In the genomic region with DNA sequence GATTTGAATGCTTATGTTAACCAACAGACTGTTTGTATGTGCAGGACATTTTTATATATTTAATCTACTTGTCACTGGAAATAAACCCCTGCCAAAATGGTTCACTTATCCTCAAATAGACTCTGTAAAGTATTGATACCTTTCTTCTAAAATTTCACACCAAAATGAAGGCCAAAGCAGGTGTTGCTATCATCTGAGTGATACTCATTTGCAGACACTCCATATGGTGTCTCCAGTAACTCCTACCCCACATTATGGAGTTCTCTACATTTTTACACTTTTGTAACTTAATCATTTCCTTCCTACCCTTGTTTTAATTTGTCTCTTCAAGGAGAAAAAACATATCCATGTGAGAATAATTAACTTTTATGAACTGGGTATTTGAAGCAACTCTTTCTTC, we compare ENCODE assay signal across 27 mouse cellular contexts.
"Had no signal": no experiment of that assay in that cellular context is flagged by ENCODE, and none has a peak within 500 bp of the region (broad histone marks: within the 10 kb centered on the region; RNA-seq: fewer than 3 reads in every experiment).

No protein-coding gene starts in this region.

- H3K4me1 ChIP-seq: embryonic facial prominence, embryonic 10.5 days; embryonic facial prominence, embryonic 12.5 days; embryonic facial prominence, embryonic 13.5 days; embryonic facial prominence, embryonic 15.5 days; heart, embryonic 12.5 days had no signal

- H3K9ac ChIP-seq: embryonic facial prominence, embryonic 12.5 days; embryonic facial prominence, embryonic 13.5 days; embryonic facial prominence, embryonic 15.5 days; forebrain, embryonic 13.5 days; forebrain, embryonic 15.5 days; forebrain, postnatal 0 days; heart, embryonic 12.5 days had no signal

- H3K27me3 ChIP-seq: embryonic facial prominence, embryonic 12.5 days; embryonic facial prominence, embryonic 13.5 days; embryonic facial prominence, embryonic 15.5 days; forebrain, embryonic 13.5 days; forebrain, embryonic 15.5 days; heart, embryonic 12.5 days had no signal

- H3K36me3 ChIP-seq: embryonic facial prominence, embryonic 10.5 days; embryonic facial prominence, embryonic 12.5 days; embryonic facial prominence, embryonic 13.5 days; embryonic facial prominence, embryonic 15.5 days; forebrain, embryonic 10.5 days; forebrain, embryonic 15.5 days; heart, embryonic 10.5 days; heart, embryonic 12.5 days had no signal

- H3K27ac ChIP-seq: embryonic facial prominence, embryonic 10.5 days; embryonic facial prominence, embryonic 12.5 days; embryonic facial prominence, embryonic 13.5 days; embryonic facial prominence, embryonic 15.5 days; forebrain, embryonic 10.5 days; forebrain, embryonic 13.5 days; forebrain, embryonic 15.5 days; gastrocnemius, adult 2 months; heart, adult 2 months; heart, embryonic 10.5 days had no signal

- ATAC-seq: forebrain, postnatal 0 days had no signal

- DNase-seq: cerebellum, adult 8-10 months; cerebellum, adult 9-10 months; cerebellum, adult 9-11 months; cerebellum, postnatal 10 days; cerebellum, postnatal 14 days; cerebellum, postnatal 25 days; embryo, embryonic 11 days; forebrain, postnatal 0 days; gastrocnemius, adult 2 months; gastrocnemius, postnatal 10 days; gastrocnemius, postnatal 14 days; gastrocnemius, postnatal 25 days; gastrocnemius, postnatal 36 days; heart, adult 11 months; heart, adult 18-20 months; heart, adult 2 months had no signal

- H3K4me2 ChIP-seq: embryonic facial prominence, embryonic 12.5 days; embryonic facial prominence, embryonic 13.5 days; embryonic facial prominence, embryonic 15.5 days; forebrain, embryonic 13.5 days; forebrain, embryonic 15.5 days; heart, embryonic 11.5 days; heart, embryonic 12.5 days had no signal

- H3K9me3 ChIP-seq: embryonic facial prominence, embryonic 10.5 days; embryonic facial prominence, embryonic 12.5 days; embryonic facial prominence, embryonic 13.5 days; embryonic facial prominence, embryonic 15.5 days; forebrain, embryonic 10.5 days; forebrain, embryonic 13.5 days; forebrain, embryonic 15.5 days; heart, embryonic 10.5 days; heart, embryonic 12.5 days had no signal

- H3K4me3 ChIP-seq: embryonic facial prominence, embryonic 10.5 days; embryonic facial prominence, embryonic 12.5 days; embryonic facial prominence, embryonic 13.5 days; embryonic facial prominence, embryonic 15.5 days; erythroblast, embryonic 14.5 days; forebrain, embryonic 10.5 days; forebrain, embryonic 13.5 days; forebrain, embryonic 15.5 days; gastrocnemius, adult 2 months; heart, adult 2 months; heart, embryonic 10.5 days; heart, embryonic 12.5 days had no signal
